Mouse (Mus musculus) urinary bladder, adult 18-20 months (tissue): ENCODE measurements around the gene Olfr1305.

Experiments
- DNase-seq, 2 experiments: peaks; one replicate each; pipeline ENCODE4 v3.0.0; 2022; ENCODE audit warnings: low spot score in 2 of 2, mixed read lengths in 2 of 2

The Olfr1305 gene

DNA sequence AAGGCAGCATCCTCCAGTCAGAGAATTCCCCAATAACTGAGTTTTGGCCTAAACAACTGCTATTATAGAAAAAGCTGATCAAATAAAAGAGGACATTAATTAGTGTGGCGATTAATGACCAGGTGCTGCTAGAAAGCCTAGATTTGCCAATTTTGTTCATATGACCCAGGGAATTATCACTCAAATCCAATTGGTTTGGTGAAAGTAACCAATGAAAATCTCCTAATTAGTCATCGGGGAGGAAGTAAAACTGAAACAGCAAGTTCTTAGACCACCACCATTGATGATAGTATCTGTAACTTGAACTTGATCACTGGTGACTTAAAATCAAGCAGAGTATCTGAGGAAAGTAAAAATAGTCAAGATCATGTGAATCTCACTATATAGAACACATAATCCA is at the start of gene Olfr1305:
TSS of gene Olfr1305 (minus strand) at position 101 of the 400 bp plus-strand sequence.
- no peak for DNase-seq

DNA sequence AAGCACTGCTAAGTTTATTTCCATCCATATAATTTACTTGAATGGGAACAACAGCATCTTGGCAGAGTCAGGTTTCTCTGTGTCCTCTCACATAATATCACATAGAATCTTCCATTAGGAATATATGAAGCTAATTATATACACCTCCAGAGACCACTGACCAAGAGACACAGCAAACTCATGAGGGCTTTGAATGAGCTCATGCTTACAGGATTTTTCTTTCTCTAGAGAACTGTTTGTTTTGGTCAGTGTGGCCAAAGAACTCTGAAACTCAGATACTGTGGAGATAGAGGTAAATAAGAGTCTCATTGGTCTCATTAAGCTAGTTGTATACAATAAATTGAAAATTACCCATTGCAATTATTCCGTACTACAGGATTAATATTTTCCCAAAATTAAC is 39.2 kb upstream of the Olfr1305 start, which contains the start of gene Olfr1306:
TSS of gene Olfr1306 (minus strand) at position 101 of the 400 bp plus-strand sequence.
- DNase-seq: no peak

DNA sequence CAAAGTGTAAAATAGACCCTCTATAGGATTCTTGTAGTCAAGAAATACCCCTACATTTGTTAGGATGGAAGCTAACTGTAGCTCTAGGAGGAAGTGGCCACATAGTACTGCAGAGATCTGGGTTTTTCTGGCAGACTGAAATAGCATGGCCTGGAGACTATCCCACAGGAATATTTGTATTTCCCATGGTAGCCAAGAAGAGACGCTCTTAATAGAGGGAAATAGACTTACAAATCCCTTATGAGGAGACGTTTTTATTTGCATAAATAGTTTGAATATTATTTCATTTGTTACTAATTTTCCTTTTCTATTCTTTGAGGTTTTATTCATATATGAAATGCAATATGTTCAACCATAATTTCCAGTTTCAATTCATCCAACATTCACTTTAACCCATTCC is 56.7 kb downstream of the Olfr1305 start, which contains the start of gene Olfr1303:
TSS of gene Olfr1303 (minus strand) at position 101 of the 400 bp plus-strand sequence.
- DNase-seq: no peak
